Mouse (Mus musculus): Measurements from ENCODE around the gene Abcf3.
A peak's percentile ranks its signal among the peaks of the same experiment; 100 is the strongest.

Abcf3 gene

GRCm38 (mm10) chr16:20540438-20540837, 7.9 kb upstream of the Abcf3 start:
- no peak for DNase-seq (ENCODE audit: low spot score)

- no peak for DNase-seq (ENCODE audit: low spot score)
These were observed 2.7 kb upstream of the Abcf3 start for GRCm38 (mm10) chr16:20545696-20546095.

GRCm38 (mm10) chr16:20547423-20547822, 954 bp upstream of the Abcf3 start:
- DNase-seq (ENCODE audit: low spot score): no peak

- DNase-seq (ENCODE audit: low spot score): no peak
These were observed 784 bp downstream of the Abcf3 start for GRCm38 (mm10) chr16:20549161-20549560.

DNA sequence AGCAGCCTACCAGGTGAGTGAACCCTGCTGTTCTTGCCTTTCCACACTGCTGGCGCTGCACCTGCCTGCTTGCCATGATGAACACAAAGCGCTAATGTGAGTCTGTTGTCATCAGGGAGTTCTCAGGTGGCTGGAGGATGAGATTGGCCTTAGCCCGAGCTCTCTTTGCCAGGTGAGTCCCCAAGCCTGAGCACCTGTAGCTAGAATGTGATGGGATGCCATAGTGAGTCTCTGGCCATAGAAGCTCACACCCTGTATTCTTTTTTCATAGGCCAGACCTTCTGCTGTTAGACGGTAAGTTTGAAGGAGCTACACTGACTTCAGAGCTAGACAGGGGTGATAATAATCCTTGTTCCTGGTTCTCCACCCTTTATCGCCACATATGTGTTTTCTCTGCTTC, 3.3 kb downstream of the Abcf3 start:
- no peak for DNase-seq (ENCODE audit: low spot score)

DNA sequence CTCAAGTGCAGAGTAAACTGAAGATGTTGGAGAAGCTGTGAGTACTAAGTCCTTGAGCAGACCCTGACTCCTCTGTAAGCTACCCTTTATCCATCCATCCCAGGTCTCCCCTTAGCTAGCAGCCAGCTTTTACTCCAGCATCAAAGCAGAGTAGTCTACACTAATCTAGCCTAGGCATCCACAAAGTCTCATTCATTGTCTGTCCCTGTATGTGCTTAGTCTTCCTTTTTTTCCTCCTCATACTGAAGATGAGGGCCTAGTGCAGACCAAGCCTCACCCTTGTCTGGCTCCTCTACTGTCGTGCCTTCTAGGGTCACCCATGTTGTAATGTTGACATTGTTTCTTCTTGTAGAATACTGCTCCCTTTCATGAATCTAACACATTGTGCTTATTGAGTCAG, 4.2 kb downstream of the Abcf3 start:
- DNase-seq (ENCODE audit: low spot score): no peak

GRCm38 (mm10) chr16:20555000-20555399, 6.6 kb downstream of the Abcf3 start:
- no peak for DNase-seq (ENCODE audit: low spot score)

DNA sequence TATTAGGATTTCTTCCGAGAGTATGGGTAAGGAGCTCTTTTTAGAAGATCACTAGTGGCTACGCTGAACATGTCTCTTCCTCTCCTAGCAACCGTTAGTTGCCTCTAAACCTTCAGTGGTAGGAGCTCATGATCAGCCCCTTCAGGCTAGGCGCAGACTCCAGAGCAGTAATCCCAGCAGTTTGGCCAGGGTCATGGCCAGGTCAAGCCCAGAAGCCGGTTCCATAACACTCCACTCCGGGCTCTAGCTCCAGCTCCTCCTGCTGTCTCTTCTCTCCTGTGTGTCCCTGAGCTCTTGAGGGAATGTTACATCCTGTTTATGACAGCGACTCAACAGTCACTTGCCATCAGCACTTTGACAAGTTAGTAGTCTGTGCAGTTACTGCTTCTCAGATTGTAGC, 9.0 kb downstream of the Abcf3 start:
- no peak for DNase-seq (ENCODE audit: low spot score)

DNA sequence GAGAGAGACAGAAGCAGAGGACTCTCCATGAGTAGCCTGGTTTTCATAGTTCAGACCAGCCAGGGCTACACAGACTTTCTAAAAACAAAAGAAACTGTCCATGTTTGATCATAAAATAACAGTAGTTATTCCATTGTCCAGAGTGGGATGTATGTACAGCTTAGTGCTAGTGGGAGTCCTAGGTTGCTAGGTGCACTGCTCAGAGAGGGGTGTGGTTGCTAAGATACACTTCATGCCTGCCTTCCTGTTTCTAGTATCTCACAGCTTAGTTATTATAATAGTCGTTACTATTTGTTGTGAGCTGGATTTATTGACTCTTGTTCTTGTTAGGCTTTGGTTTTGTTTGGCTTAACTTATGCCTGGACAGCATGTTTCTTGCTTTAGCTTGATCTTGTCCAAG, 16.7 kb downstream of the Abcf3 start:
- no peak for DNase-seq (ENCODE audit: low spot score)

DNA sequence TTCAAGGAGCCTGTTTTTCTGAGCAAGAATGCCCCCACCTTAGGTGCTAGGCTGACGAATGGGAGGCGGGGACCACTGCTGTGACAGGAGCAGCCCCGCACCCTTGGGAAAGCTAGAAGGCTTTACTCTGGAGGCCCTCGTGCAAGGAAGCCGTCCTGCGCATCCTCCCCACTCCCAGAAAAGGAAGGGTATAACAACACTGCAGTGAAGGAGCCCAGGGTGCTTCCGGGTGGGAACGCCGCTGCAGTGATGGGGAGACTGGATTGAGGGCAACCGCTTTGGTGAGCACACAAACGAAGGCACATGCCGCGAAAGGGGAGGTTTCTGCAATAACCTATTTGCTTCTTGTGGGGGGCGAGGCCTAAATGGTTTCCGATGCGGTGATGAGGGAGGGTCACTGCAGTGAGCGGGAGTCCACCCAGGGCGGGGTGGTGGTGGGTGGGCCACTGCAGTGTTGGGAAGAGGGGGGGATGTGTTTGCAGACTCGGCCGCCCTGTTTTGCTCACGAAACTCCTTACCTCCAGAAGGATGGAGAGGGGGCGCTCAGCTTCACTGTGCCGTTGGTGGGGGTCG, 41.1 kb downstream of the Abcf3 start, which contains the start of gene Vwa5b2:
Vwa5b2 (plus strand) TSS at position 106 of the 573 bp plus-strand sequence.
- no peak for DNase-seq (ENCODE audit: low spot score)

DNA sequence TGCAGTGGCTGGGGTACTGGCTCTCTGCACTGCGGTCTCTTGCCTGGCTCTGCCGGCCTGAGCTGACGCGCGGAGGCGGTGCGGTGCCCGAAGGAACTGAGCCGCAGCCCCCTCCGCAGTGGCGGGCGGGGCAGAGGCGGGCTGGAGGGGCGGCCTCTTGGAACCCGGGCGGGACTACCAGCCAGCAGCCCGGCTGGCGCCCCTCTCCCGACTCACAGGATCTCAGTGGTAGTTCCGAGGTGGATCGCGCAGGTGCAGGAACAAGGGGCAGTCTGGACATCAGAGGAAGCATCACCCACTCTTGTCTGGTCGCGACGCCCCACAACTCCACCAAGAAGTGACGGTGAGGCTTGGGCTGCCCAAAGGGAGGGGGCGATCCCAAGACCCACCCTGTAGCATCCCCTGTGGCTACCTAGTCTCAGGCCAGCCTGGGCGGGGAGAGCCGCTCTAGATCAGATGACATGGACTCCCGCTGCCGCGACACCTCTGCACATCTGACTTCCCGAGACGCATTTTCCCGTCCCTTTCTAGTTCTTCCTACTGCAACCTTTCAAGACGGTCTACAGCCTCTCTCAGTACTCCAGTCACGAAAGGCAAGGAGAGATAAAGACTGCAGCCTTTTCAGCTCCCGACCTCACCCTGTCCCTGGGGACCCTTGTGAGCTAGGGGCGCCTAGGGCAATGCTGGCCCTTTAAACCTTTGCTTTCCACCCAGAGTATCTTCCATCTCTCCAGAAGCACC, 41.7 kb downstream of the Abcf3 start:
- DNase-seq (ENCODE audit: low spot score): peak; percentile 30

- DNase-seq (ENCODE audit: low spot score): no peak
These were observed 42.3 kb downstream of the Abcf3 start for GRCm38 (mm10) chr16:20590680-20591038.

DNA sequence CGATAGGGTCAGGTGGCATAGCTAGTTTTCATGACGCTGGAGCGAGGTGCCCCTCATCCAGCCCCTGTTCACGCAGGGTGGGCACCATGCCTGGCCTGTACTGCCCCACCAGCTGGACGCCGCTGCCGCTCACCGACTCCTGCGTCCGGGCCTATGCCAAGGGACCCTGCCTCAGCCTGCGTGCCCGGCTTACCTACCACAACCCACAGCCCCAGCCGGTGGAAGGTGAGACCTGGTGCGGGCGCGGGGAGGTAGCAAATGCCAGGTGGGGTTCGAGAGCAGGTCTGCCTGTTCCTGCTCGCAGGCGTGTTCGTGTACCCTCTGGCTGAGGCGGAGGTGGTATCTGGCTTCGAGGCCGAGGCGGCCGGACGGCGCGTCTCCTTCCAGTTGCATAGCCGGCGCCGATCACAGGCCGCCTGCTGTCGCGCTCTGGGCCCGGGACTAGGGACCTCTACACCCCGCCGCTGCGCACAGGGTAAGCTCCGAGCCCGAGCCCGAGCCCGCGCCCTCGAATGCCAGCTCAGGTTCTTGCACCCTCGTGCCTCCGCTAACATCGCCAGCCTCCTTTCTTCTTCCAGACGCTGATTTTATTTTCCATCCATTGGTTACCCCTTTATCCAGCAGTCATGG, 42.8 kb downstream of the Abcf3 start:
- DNase-seq (ENCODE audit: low spot score): no peak

GRCm38 (mm10) chr16:20595060-20595673, 46.8 kb downstream of the Abcf3 start:
- DNase-seq (ENCODE audit: low spot score): no peak

DNA sequence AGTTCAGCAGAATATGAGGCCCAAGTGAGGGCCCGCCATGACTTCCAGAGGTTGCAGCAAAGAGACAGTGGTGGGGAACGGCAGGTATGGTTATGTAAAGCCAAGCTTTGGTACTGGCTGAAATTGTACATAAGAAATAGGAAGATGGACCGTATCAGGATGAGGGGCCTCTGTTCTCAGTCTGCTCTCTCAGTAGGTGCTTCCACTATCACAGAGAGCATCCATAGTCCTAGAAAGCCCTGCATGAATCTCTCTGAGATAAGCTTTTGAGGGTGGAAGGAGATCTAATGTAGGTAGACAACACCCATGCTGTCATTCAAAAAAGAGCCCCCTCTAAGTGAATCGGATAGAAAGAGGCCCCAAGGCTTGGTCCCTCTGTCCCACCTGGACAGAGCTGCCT, 47.4 kb downstream of the Abcf3 start:
- no peak for DNase-seq (ENCODE audit: low spot score)

DNA sequence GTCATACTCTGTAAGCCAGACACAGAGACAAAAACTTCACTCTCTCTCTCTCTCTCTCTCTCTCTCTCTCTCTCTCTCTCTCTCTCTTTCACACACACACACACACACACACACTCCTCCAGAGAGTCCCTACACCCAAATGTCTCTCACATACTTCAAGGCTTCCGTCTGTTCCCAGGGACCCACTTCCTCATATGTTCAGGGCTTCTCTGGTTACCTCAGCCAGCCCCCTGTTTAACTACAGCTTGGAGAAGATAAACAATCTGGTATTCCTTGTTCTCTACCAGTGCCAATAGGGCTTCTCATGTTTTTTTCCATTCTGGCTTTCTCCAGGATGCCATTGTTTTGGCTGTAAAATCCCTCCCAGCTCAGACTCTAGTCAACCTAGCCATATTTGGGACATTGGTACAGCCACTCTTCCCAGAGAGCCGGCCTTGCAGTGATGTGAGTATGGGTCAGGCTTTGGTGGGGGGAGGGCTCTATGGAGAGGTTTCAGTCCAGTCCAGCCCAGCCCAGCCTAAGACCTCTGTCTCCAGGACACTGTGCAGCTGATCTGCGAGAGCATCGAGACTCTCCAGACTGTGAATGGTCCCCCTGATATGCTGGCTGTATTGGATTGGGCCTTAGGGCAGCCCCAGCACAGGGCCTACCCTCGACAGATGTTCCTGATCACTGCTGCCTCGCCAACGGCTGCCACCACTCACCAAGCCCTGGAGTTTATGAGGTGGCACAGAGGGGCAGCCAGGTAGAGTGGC, 48.5 kb downstream of the Abcf3 start:
- DNase-seq (ENCODE audit: low spot score): no peak

GRCm38 (mm10) chr16:20600511-20600910, 52.1 kb downstream of the Abcf3 start:
- no peak for DNase-seq (ENCODE audit: low spot score)

GRCm38 (mm10) chr16:20604705-20605104, 56.3 kb downstream of the Abcf3 start:
- DNase-seq (ENCODE audit: low spot score): no peak

DNA sequence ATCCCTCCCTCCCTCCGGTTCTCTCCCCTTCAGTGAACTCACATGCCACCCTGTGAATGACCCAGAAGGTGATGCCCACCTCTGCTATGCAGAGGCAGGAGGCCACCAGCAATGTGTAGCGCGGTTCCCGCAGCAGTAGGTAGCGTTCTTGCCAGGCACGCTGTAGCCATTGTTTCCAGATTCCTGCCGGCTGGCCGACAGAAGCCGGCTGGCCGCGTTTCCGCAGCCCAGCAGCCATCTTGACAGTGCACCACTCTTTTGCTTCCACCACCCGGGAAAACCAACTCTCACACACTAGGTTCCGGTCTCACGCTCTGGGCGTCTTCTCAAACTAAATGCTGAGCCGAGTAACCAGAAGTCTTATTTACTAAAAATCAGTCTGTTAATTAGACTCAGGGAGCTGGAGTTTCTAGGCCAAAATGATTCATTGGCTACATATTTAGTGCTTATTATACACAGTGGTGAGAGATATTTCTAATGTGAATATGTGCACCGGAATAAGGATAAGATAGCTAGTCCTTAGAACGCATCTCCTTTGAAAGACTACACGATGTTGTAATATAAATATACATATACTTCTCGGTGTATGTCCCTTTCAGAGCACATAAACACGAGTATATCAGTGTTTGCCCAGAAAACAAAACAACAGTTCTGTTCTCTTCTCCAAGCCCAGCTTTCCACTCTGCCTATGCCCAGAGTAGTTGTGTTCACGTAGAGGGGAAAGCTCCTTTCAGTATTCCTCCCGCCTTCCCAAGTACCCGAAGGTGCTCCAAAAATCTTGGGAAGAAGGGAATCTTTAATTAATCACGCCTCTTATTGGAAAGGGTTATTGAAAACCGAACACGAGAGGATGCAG, 62.4 kb downstream of the Abcf3 start:
- DNase-seq (ENCODE audit: low spot score): peak; percentile 78

Data from layer of hippocampus, adult 11-12 months (tissue).